Mouse (Mus musculus): ENCODE data around the gene Fxyd6. TPM values are rescaled to one million over a fixed set of nuclear protein-coding genes. Genes with fewer than 3 reads are reported as not detected.

Gene Fxyd6
- total and polyA plus RNA-seq, 3 experiments: 0.08 TPM; not detected in 2

- H3K4me1 ChIP-seq (ENCODE audit: control insufficient read depth in 1 of 2, insufficient read depth in 2 of 2): peaks cover 0 to 14% of the 10 kb centered on the region in 2 experiments; a peak in 3 of 4 replicates
- dilution Hi-C loops (cut with MboI; ENCODE audit: extremely low pct_ligation_motif_present, extremely low pct_unique_long_range_greater_than_20kb, low sequenced_read_pairs): no loop called here
- H3K4me2 ChIP-seq (ENCODE audit: insufficient read depth, low read depth, poor library complexity, severe bottlenecking): no peak overlapping the region
- H3K27me3 ChIP-seq (replicated peaks): peaks cover 46% of the 10 kb centered on the region
- TF ChIP-seq POLR2A (IDR thresholded peaks at IDR 0.05; ENCODE audit: low read depth, low read length) (no peak), ELF1 (IDR thresholded peaks at IDR 0.05; ENCODE audit: low read depth, low read length) (no peak), KAT2A (IDR thresholded peaks at IDR 0.05; ENCODE audit: insufficient replicate concordance, low read length) (no peak), USF1 (IDR thresholded peaks at IDR 0.05; ENCODE audit: low read depth, low read length) (no peak), MAFK (IDR thresholded peaks at IDR 0.05; ENCODE audit: insufficient replicate concordance, low read length) (no peak), ZC3H11A (IDR thresholded peaks at IDR 0.05; ENCODE audit: low read depth, low read length) (no peak), BHLHE40 (IDR thresholded peaks at IDR 0.05; ENCODE audit: low read depth, low read length) (no peak), EP300 (IDR thresholded peaks at IDR 0.05; ENCODE audit: low read length) (no peak), SIN3A (IDR thresholded peaks at IDR 0.05; ENCODE audit: low read length) (no peak), RAD21 (IDR thresholded peaks at IDR 0.05; ENCODE audit: low read depth, low read length) (no peak)
- in situ Hi-C loops (cut with MboI; ENCODE audit: low pct_ligation_motif_present, low pct_unique_long_range_greater_than_20kb, low sequenced_read_pairs): loop anchor here (25.0 kb wide), 1 partner anchor 383 kb away; the partner anchor contains the start of gene Cd3e
- no peaks in the 10 kb centered on the region for H3K79me2 ChIP-seq (replicated peaks; ENCODE audit: control insufficient read depth, extremely low read depth, insufficient read depth, poor library complexity, severe bottlenecking)
- H3K27ac ChIP-seq (ENCODE audit: insufficient read depth, low read depth): no peak overlapping the region
- H3K9me3 ChIP-seq (replicated peaks; ENCODE audit: low read length): no peaks in the 10 kb centered on the region
- no peak for DNase-seq (ENCODE audit: extremely low read depth)
- H3K9ac ChIP-seq (ENCODE audit: insufficient read depth, low read depth): no peak overlapping the region
- H3K4me3 ChIP-seq (replicated peaks in 1 of 3; ENCODE audit: low read depth in 2 of 3, low read length in 2 of 3, poor library complexity in 1 of 3): no peak overlapping the region
- no peaks in the 10 kb centered on the region for H3K36me3 ChIP-seq (replicated peaks in 1 of 2; ENCODE audit: control insufficient read depth in 1 of 2, insufficient read depth in 1 of 2, low read length in 1 of 2)
These were observed 25.2 kb downstream of the Fxyd6 start for GRCm38 (mm10) chr9:45395218-45395617.

GRCm38 (mm10) chr9:45395796-45396195 lies 25.8 kb downstream of the Fxyd6 start:
- H3K36me3 ChIP-seq (replicated peaks in 1 of 2; ENCODE audit: control insufficient read depth in 1 of 2, insufficient read depth in 1 of 2, low read length in 1 of 2): no peaks in the 10 kb centered on the region
- TF ChIP-seq ZNF384 (IDR thresholded peaks at IDR 0.05; ENCODE audit: low read depth, low read length) (no peak), JUND (conservative IDR thresholded peaks at IDR 0.05; ENCODE audit: low read depth, low read length) (no peak), ZMIZ1 (IDR thresholded peaks at IDR 0.05; ENCODE audit: low read depth, low read length) (no peak), GABPA (IDR thresholded peaks at IDR 0.05; ENCODE audit: insufficient replicate concordance, low read depth, low read length) (no peak), SIN3A (IDR thresholded peaks at IDR 0.05; ENCODE audit: low read length) (no peak), KAT2A (IDR thresholded peaks at IDR 0.05; ENCODE audit: insufficient replicate concordance, low read length) (no peak), HCFC1 (IDR thresholded peaks at IDR 0.05; ENCODE audit: low read depth, low read length) (no peak), NRF1 (IDR thresholded peaks at IDR 0.05; ENCODE audit: low read depth, low read length) (no peak), RAD21 (IDR thresholded peaks at IDR 0.05; ENCODE audit: low read depth, low read length) (no peak), RCOR1 (conservative IDR thresholded peaks at IDR 0.05; ENCODE audit: low read depth, low read length) (no peak), NELFE (IDR thresholded peaks at IDR 0.05; ENCODE audit: low read depth, low read length) (no peak), MAX (IDR thresholded peaks at IDR 0.05; ENCODE audit: low read length) (no peak), TCF12 (IDR thresholded peaks at IDR 0.05; ENCODE audit: low read depth, low read length) (no peak), MXI1 (IDR thresholded peaks at IDR 0.05; ENCODE audit: low read depth, low read length) (no peak), CTCF (conservative IDR thresholded peaks at IDR 0.05 in 1 of 2, IDR thresholded peaks at IDR 0.05 in 1 of 2; ENCODE audit: low read depth in 2 of 2, low read length in 2 of 2) (no peak), CHD1 (IDR thresholded peaks at IDR 0.05; ENCODE audit: low read depth, low read length) (no peak)
- no peak overlapping the region for H3K4me3 ChIP-seq (replicated peaks in 1 of 3; ENCODE audit: low read depth in 2 of 3, low read length in 2 of 3, poor library complexity in 1 of 3)
- H3K27me3 ChIP-seq (replicated peaks): peaks cover 52% of the 10 kb centered on the region
- DNase-seq (ENCODE audit: extremely low read depth): no peak
- H3K27ac ChIP-seq (ENCODE audit: insufficient read depth, low read depth): no peak overlapping the region
- dilution Hi-C loops (cut with MboI; ENCODE audit: extremely low pct_ligation_motif_present, extremely low pct_unique_long_range_greater_than_20kb, low sequenced_read_pairs) (no loop called here), in situ Hi-C loops (cut with MboI; ENCODE audit: low pct_ligation_motif_present, low pct_unique_long_range_greater_than_20kb, low sequenced_read_pairs) (loop anchor here (25.0 kb wide), 1 partner anchor 383 kb away; the partner anchor contains the start of gene Cd3e)
- no peak overlapping the region for H3K4me2 ChIP-seq (ENCODE audit: insufficient read depth, low read depth, poor library complexity, severe bottlenecking)
- H3K79me2 ChIP-seq (replicated peaks; ENCODE audit: control insufficient read depth, extremely low read depth, insufficient read depth, poor library complexity, severe bottlenecking): no peaks in the 10 kb centered on the region
- no peak overlapping the region for H3K9ac ChIP-seq (ENCODE audit: insufficient read depth, low read depth)
- no peaks in the 10 kb centered on the region for H3K9me3 ChIP-seq (replicated peaks; ENCODE audit: low read length)
- H3K4me1 ChIP-seq (ENCODE audit: control insufficient read depth in 1 of 2, insufficient read depth in 2 of 2): peaks cover 0 to 14% of the 10 kb centered on the region in 2 experiments; a peak in 3 of 4 replicates

All from CH12.LX (cell line).